Mouse (Mus musculus) erythroblast, embryonic 14.5 days (primary cell): ENCODE results near the gene Mus81.

ENCODE experiments used
- GATA1 ChIP-seq: IDR thresholded peaks from 2 replicates; pipeline ENCODE4 v1.6.1; 2012; ENCODE audit warnings: low read length, inconsistent platforms, mixed read lengths
- TAL1 ChIP-seq: IDR thresholded peaks from 3 replicates; pipeline ENCODE4 v1.6.1; 2012; ENCODE audit warnings: low read length, inconsistent platforms, mixed read lengths

DNA sequence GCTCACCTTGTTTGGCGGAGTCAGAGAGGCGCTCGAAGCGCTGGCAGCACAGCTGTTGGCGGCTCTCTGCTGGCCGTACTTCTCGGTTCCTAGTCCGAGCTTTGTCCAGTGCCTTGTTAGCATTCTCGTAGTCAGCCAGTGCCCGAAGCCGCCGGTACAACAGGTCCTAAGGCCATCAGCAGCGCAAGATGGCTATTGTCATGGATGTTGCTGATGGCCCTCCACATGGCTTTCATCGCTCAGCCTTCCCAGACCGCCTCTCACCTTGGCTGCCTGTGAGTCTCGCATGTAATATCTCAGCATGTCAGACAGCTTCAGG, 7.8 kb upstream of the Mus81 start:
- TF ChIP-seq TAL1, result no peak
- no peak for TF ChIP-seq GATA1
